Mouse (Mus musculus) urinary bladder, adult 18-20 months (tissue): ENCODE measurements around the gene Hist1h2bl.
"Not testable (repeated sequence)": the region's sequence is repeated elsewhere in the genome, so short reads cannot be mapped to it uniquely, and the experiment has no call there.

ENCODE experiments used
- DNase-seq, 2 experiments: peaks; one replicate each; pipeline ENCODE4 v3.0.0; 2022; ENCODE audit warnings: low spot score in 2 of 2, mixed read lengths in 2 of 2

Gene Hist1h2bl

DNA sequence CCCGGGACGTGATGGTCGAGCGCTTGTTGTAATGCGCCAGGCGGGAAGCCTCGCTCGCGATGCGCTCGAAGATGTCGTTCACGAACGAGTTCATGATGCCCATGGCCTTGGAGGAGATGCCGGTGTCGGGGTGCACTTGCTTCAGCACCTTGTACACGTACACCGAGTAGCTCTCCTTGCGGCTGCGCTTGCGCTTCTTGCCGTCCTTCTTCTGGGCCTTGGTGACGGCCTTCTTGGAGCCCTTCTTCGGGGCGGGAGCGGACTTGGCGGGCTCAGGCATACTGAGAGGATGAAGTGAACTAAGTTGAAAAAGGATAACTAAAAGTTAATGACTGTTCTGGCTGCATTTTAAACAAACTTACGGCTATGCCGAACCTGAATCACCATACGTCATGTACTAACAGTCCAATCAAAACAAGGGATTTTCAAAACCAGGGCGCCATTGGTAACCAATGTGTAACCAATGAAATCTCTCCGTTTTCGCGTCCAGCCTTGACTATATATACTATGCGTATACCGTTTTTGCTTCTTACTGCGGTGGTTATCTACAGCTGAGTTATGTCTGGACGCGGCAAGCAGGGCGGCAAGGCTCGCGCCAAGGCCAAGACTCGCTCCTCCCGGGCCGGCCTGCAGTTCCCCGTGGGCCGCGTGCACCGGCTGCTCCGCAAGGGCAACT lies at the start of gene Hist1h2bl, which contains the start of gene Hist1h2ai:
Gene Hist1h2bl, minus strand, starts transcription at position 280 of the 676 bp plus-strand sequence.
Gene Hist1h2ai, plus strand, starts transcription at position 559 of the 676 bp plus-strand sequence.
- DNase-seq, result peak; percentile 63 to 70

DNA sequence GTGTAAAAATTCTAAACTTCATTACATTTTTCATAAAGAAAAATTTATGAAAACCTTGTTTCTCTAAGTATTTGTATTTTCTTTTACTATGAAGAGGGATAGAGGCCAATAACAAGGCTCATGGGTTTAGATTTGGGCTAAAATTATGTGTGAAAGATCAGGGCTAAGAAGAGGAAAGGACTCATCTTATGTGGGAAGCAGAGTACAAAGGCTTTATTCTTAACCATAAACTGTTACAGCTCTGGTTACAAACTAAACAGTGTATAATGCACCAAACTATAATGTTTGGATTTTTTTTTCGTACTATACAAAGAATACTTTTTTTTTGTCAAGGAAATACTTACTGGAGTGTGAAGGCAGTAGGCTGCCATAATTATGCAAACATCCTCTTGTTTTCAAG lies 39.8 kb upstream of the Hist1h2bl start:
- no peak for DNase-seq

DNA sequence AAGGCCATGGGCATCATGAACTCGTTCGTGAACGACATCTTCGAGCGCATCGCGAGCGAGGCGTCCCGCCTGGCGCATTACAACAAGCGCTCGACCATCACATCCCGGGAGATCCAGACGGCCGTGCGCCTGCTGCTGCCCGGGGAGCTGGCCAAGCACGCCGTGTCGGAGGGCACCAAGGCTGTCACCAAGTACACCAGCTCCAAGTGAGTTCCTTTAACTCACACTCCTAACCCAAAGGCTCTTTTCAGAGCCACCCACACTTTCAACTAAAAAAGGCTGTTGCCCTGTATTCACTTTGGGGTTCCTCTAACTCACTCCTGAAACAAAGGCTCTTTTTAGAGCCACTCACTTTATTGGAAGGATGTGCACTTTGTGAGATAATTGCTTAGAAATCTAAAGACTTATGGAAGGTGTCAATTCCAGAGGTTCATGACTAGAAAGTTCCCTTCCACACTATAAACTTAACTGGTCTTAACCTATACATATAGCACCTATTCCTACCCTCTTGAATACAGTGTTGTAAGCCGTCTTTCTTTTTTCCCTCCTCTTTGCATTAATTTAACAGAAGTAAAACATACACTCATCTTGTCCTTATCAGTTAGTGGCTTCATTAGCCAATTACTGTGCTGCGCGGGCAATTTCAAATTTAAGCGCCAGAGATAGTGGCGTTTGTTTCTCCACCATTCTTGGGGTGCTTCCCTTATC lies 38.5 kb upstream of the Hist1h2bl start:
- DNase-seq, result not testable (repeated sequence)

DNA sequence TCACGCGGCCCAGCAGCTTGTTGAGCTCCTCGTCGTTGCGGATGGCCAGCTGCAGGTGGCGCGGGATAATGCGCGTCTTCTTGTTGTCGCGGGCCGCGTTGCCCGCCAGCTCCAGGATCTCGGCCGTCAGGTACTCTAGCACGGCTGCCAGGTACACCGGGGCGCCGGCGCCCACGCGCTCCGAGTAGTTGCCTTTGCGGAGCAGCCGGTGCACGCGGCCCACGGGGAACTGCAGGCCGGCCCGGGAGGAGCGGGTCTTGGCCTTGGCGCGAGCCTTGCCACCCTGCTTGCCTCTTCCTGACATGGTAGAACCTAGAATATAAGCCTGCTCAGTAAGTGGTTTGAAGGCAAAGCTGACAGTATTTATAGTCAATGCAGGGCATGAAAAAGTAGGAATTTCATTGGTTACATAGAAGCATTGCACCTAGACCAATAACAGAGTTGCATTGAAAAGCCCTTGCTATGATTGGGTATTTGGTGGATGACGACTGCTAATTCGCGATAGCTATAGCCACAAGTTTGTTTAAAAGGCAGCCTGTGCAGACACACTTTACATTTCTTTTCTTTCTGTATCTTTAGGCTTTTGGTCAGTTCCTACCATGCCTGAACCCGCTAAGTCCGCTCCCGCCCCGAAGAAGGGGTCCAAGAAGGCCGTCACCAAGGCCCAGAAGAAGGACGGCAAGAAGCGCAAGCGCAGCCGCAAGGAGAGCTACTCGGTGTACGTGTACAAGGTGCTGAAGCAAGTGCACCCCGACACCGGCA lies 37.8 kb upstream of the Hist1h2bl start, which contains the start of the genes Hist1h2ak and Hist1h2bn:
Gene Hist1h2ak, minus strand, starts transcription at position 304 of the 762 bp plus-strand sequence.
Gene Hist1h2bn, plus strand, starts transcription at position 600 of the 762 bp plus-strand sequence.
- peak; percentile 9 to 23 for DNase-seq

DNA sequence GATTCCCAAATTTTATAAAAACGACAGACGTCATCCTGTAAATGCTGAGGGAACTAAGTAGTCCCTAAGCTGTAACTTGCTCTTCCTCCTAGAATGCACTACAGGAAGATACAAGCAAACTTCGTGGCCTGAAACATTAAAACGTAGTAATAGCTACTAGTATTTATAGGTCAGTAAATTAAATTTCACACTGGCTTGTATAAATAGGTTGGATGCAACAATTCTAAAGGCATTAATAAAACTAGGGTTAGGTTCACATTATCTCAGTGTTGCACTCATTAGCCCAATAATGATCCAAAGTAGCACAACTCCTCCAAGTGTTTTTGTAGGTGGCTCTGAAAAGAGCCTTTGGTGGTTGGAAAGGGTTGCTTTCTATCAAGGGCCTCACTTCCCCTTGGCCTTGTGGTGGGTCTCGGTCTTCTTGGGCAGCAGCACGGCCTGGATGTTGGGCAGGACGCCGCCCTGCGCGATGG lies 37.1 kb upstream of the Hist1h2bl start:
- DNase-seq, result no peak

DNA sequence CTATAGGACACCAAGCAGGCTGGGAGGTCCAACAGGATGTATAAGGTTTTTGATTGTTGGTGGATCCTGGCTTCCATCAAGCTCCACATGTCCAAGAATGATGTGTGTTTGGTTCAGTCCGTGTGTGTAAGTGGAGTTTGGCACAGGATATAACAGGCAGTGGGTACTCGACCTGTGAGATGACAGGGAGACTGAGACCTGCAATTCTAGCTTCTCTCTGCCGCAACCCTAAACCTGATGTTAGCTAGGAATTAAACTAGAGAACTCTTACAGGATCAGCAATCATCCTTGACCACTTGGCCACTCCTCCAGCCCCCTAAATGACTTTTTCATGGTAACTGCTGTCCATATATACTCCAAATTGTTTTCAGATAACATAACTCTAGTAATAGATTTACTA lies 36.4 kb upstream of the Hist1h2bl start:
- DNase-seq, result no peak

DNA sequence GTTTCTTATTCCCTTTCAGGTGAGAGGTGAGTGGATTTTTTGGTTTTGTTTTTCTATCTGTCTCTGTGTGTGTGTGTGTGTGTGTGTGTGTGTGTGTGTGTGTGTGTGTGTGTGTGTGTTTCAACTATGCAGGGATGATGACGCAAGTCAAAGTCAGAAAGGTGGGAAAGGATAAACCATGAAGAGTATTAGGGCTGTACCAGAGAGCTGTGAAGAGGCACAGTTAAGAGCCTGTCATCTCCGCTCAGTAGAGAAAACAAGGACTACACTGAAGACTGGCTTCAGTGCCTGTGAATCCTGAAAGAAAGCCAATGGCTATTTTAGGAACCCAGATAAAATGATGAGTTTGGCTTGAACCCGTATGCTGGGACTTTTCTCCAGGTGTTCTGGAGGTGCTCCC lies 35.9 kb upstream of the Hist1h2bl start:
- no peak for DNase-seq

DNA sequence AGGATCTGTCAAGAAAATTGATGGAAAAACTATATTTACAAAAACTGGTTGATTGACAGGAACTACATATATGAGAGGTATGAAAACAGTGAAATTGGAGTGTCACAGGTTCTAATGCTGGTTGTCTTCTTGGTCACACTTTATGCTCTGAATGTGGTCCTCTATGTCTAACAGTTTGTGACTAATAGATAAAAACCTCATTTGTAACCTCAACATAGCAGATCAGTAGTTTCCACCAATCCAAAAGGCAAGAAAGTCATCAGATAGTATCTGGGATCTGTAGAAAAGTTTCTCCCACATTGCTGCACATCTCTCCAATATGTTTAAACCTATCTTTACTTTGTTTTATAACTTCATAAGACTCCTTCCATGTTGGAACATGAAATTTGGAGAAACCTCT lies 35.5 kb upstream of the Hist1h2bl start:
- DNase-seq, result no peak

DNA sequence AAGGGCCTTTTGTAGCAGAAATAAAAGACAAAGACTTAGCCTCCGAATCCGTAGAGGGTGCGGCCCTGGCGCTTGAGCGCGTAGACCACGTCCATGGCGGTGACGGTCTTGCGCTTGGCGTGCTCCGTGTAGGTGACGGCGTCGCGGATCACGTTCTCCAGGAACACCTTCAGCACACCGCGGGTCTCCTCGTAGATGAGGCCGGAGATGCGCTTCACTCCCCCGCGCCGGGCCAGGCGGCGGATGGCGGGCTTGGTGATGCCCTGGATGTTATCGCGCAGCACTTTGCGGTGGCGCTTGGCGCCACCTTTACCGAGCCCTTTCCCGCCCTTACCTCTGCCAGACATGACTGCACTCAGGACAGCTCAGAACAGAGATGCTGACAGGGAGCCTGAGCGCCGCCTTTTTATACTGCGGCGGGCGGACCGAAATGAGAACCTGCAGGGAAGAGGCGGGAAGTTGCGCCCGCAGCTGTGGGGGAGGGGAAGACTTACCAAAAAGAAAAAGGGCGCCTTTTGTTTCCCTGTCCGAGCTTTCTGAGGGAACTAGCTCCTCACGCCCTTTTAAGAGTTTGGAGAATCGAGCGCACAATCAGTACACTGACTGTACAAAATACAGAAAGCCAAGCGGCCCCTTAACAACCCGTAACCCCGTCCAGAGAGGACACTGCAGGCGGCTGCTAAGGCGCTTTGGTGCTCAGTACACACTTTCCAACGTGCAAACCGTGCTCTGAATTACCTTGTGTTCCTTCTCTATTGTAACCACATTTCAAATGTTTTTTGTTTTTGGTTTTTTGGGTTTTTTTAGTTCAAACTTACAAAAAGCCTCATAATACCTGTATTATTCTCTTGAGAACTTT lies 34.4 kb upstream of the Hist1h2bl start, which contains the start of gene Hist1h4k:
Gene Hist1h4k, minus strand, starts transcription at position 347 of the 859 bp plus-strand sequence.
- DNase-seq, result peak; percentile 62 to 77

DNA sequence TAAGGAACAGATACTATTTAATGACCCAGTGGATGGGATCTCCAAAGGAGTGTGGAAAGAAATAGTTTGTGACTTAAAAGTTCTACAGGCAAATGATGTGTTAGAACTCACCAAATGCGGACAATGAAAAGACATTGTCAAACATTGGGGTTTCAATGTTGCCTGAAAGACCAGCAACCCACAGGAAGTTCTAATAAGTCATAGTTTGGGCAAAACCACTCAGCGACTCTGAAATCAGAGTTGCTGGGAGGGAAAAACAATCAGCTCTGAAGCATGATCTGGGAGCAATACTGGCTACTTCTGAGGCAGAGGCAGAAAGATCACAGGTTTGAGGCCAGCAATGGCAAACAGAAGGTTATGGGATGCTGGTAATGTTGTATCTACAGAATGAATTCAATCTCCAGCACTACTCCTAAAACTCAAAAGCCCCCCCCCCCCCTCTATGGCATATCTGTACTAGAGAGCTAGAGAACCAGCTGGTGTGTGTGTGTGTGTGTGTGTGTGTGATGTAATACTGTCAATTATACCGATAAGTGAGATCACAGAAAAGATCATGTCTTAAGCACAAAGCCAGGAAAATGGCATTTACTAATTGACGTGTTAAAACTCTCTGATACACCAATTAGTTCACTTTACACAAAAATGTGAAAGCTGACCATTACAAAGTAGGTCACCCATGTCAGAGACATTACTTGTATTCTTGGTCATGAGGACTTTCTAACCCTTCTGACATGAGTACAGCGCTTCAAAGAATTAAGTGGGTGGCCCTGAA lies 33.6 kb upstream of the Hist1h2bl start:
- DNase-seq, result no peak

DNA sequence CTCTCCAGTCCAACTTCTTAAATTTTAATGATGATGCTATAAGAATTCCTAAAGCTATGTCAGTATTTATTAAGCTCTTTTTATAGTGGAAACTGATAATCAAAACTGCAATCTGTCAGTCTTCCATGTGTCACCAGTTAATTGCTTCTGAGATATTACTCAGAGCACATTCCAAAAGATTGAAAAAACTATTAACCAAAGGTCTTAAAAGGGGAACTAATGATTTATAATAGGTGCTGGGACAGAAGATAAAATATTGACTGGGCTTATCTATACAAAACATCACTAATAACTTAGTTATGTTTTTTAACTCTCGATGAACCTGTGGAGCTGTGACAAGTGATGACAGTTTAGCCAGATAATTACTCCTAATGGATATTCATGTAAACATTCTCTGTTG lies 29.1 kb upstream of the Hist1h2bl start:
- DNase-seq, result no peak

DNA sequence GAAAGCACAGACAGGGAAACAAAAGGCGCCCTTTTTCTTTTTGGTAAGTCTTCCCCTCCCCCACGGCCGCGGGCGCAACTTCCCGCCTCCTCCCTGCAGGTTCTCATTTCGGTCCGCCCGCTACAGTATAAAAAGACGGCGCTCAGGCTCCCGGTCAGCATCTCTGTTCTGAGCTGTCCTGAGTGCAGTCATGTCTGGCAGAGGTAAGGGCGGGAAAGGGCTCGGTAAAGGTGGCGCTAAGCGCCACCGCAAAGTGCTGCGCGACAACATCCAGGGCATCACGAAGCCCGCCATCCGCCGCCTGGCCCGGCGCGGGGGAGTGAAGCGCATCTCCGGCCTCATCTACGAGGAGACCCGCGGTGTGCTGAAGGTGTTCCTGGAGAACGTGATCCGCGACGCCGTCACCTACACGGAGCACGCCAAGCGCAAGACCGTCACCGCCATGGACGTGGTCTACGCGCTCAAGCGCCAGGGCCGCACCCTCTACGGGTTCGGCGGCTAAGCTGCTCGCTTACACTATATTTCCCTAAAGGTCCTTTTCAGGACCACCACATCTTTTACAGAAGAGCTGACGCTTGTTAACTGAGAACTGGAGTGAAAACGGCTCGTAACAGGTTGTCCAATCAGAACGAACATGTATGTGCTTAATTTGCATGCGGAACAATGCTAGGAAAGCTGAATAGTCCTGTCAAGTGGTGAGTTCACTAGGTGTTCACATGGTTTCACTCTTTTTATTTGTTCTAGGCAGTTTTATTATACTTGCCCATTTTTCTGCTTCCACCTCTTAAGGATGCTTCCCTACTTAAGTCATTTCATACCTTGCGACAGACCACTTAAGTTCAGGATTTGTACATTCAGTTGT lies 19.2 kb upstream of the Hist1h2bl start, which contains the start of gene Hist1h4j:
Gene Hist1h4j, plus strand, starts transcription at position 159 of the 862 bp plus-strand sequence.
- peak; percentile 26 to 56 for DNase-seq

DNA sequence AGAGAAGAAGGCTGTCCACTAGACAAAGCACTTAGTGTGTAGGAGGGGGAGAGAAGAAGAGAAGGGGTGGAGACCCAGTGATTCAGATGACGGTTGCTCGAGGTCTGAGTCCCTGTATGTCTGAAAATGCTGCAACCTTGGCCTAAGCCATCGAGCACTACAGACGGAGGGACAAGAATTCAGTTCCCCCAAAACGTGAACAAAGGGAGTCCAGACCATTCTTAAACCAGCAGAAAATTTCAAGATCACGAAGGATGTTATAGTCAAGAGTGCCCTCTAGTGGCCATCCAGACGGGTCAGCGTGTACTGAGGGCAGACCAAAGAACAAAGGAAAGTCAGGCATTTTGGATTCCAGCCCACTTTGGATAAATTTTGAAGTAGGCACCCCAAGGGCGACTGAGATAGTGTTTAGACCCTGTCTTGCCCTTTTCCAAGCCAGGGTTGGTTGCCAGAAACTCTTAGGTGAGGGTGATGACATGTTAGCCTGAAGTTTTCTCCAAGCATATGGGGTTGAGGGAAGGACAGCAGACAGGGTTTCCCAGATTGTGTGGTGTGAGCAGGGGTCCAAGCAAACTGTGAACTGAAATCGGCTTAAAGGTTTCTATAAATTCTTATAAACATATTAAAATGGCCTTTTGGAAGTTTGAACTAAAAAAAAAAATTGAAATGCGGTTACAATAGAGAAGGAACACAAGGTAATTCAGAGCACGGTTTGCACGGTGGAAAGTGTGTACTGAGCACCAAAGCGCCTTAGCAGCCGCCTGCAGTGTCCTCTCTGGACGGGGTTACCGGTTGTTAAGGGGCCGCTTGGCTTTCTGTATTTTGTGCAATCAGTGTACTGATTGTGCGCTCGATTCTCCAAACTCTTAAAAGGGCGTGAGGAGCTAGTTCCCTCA lies 18.3 kb upstream of the Hist1h2bl start:
- DNase-seq, result peak; percentile 35 to 74

DNA sequence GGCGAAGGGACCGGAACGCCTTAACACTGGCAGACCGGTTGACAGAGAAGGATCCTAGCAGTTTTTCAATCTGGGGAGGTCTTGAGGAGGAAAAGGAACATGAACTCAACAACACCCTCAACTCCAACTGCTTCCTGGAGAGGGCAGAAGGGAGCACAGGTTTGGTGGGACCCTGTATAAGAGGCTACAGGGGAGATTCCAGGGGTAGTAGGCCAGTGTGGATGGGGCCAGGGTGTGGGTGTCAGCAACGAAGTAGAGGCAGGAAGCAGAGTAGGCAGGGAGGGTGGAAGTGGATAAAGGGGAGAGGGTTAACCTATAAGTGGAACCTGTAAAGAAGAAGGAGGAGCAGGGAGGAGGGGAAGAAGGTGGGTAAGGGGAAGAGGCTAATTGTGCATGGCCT lies 17.5 kb upstream of the Hist1h2bl start:
- no peak for DNase-seq

DNA sequence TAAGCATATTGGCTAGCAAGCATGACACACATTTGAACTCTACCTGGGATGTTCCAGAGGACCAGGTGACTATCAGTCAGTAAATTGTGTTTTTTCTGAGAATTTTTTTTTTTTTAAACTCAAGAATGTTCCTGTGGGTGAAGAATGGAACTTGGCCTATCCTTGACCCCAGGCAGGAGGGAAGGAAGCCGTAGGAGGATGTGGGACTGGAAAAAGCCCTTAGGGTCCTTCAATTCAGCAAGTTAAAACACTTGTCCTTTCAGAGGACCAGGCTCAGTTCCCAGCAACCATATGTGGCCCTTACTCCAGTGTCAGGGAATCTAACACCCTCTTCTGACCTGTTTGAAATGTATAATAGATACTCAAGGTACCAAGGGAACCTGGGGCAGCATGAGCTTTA lies 13.6 kb upstream of the Hist1h2bl start:
- no peak for DNase-seq

DNA sequence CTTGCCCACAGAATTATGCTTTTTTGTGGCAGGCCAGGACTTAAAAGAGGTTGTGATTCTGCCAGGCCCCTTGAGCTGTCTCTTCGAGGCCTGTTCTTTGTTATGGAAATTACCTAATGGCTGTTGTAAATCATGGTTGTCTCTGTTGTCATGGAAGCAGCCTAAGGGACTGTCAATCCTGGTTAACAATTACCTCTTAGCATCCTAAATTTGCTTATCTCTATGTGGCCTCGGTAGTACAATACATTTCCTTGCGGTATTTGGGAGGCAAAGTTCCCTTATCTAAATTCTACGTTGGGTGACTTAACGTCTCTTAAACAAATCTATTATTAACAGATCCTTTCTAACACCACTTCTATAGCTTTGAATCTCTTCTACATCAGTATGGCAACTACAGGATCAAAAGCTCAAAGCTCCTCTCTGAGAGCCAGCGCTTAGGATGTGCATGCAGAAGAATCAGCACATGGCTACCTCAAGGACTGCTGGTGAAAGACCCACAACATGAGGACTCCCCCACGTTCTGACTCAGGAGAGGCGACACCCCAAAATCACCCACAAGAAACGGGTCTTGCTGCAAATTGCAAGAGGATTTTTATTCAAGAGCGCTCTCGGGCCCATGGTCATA lies 12.1 kb upstream of the Hist1h2bl start:
- no peak for DNase-seq

DNA sequence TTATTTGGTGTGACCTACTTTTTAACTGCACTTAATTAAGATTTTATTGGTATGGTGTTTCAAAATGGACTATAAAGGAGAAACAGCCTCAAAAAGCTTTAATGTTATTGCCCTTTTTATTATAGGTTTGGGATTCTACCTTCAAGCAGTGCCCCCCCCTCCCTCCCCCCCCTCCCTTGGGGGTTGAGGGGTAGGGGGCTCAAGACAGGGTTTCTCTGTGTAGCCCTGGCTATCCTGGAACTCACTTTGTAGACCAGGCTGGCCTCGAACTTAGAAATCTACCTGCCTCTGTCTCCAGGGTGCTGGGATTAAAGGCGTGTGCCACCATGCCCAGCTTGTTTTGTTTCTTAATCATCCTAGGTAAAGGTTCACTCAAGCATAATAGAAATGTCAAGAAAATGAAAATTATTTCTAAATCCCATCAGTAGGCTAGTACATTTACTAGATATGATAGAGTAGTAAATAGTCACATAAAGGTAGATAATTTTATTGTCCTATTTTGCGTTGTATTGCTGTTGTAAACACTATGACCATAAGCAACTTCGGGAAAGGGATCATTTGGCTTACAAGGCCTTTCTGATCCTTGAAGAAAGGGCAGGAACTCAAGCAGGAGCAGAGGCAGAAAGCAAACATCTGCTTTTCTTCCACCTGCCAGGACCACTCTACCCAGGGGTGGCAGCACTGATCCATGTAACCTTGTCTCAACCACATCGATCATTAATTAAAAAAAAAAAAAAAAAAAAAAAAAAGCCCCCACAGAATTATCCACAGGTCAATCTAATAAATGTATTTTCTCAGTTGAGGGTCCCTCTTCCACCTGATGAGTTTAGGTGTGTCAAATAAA lies 7.3 kb upstream of the Hist1h2bl start:
- DNase-seq, result no peak
